Mouse (Mus musculus): ENCODE measurements at regions not wholly inside any gene's neighbourhood (a gene's known extent, or its start where the extent isn't known, plus 50 kb on each side); places are given as distances from the start of the nearest gene placed in this dataset.
A peak's percentile ranks its signal among the peaks of the same experiment; 100 is the strongest.

DNA sequence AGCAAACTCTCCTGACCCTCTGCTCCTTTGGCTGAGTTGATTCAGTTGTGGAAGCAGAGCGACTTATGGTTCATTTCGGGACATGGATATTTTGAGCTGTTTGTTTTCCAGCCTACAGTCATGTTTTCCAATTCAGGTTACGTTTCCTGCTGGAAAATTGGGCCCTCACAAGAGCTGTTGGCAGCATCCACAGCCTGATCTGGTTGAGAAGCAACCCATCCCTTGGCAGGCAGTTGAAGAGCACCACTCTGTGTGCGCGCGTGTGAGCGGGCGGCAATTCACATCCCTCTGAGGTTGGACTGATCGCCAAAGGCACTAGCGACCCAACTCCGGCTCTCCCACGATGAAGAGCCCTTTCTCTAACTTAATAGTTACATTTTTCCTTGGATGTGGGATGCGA lies 457.1 kb downstream of the Tmem38b start:
- DNase-seq = peak; percentile 2 to 9
- intact Hi-C loops (cut with DNase I) = no loop called here

DNA sequence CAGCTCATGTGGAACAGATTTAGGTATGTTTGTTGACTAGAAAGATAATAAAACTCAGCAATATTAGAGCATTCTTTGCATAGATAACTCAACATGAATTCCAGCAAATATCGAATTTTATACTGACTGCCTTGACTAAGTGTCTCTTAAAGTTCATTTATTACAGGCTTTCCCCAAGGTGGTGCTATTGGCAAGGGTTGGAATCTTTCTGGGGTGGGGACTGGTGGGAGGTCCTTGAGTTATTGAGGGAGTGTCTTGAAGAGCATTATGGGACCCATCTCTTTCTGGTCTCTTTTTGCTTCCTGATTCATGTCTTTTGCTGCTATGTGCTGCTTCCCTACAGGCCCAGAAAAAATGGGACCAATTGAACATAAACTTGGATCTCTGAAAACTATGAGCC lies 488.0 kb downstream of the Tmem38b start:
- intact Hi-C loops (cut with DNase I) = no loop called here
- no peak for DNase-seq

DNA sequence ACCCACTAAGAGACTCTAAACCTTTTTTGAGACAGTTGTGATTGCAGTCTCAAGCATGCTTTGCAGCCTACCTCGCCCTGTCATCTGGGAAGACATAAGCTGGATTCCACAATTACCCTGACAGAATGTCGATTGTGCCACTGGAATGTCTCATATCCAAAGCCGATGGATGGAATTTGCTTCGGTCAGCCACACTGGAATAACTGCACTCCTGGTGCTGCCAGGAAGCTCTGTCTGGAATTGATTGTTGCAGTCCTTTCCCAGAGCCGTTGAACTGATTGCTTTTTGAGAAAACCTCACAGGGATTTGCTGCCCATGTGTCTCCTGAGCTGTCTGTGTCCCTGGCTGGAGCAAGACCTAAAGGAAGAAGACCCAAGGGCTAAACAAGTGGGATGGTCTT lies 499.0 kb downstream of the Tmem38b start:
- intact Hi-C loops (cut with DNase I) = no loop called here
- no peak for DNase-seq

DNA sequence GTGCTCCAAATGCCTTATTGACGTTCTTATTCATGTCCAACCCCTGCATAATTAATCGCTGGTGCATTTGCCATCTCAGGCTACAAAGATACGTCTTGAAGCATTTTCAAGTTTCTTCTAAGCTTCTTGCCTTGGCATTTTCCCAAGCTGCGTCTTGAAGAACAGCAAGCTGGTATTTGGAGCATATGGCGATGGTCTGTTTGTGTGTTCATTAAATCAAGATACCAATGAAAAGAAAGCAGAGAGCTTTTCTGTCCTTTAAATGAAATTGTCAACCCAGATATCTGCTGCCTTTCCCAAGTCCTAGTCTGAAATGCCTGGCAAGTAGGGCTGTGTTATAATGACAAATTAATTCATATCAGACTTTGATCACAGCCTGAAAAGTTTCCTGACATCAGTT lies 502.4 kb downstream of the Tmem38b start:
- no peak for DNase-seq
- intact Hi-C loops (cut with DNase I) = no loop called here

DNA sequence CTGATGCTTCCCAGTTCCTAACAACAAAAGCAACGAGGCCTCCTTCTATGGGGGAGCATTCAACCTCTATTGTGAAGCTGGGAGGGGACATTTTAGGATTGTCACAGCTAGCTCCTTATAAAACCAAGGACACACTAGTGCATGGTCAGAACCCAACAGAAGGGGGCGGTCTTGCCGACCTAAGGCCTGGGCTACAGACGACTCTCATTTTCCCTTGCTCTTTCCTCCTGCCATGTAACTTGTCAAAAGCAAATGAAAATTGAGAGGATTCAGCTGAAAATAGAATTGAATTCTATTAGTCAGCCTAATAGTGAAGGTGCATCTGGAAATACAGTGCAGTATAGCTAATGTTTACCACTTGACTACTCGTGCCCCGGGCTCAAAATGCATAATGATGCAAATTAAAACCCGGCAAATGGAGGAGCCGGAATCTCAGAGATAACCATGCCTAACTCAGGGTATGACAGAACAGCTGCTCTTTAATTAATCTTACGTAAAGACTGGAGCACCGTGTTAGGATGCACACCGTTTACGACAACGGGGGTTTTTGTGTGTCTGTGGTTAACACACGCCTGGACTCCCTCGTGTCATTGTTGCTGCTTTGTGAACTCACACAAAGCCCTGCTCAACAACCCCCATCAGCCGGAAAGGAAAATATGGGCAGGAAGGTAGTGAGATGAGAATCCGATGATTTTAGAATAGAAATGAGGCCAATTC lies 503.0 kb downstream of the Tmem38b start:
- intact Hi-C loops (cut with DNase I) = no loop called here
- no peak for DNase-seq

DNA sequence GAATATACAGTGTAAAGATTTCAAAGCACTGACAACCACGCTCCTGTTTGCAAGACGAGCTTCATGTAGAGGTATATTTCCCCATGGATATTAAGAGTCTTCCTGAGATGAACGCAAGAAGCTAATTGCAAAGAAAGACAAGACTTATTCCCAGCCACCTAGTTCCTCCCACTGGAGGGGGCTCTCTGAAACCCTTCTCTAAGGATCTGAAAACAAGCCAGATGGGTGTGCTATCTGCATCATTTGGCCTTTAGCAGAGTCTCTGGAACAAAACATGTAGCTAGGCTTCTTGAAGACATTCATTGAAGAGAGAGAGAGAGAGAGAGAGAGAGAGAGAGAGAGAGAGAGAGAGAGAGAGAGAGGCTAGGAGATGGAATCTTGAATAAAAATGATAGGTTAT lies 504.8 kb downstream of the Tmem38b start:
- intact Hi-C loops (cut with DNase I) = no loop called here
- no peak for DNase-seq

DNA sequence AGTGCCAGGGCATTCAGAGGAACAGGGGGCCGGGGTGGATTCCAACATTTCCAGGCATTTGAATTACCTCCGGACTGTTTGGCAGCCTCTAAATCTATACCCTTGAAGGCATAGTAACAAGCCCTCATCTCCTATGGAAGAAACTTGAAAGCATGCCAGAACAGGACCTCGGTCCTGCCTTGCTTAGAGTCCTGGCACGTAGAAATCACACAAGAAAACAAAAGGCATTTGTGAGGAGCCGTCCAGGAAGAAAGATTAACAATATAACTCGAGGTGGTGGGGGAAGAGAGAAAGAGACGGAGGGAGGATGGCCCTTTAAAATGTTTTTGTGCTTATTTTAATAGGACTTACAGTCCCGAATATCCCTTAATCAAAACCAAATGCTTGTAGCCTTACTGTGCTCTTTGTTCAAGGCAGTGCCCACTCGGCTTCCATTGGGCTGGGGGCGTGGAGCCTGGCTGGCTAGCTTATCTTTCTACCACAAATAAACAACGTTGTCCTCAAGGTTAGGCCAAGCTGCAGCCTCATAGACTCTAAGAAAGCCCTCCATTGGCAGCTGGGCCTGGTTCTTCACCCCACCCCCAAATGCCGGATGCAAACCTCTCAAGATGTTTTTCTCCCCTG lies 505.9 kb downstream of the Tmem38b start:
- no peak for DNase-seq
- intact Hi-C loops (cut with DNase I) = no loop called here

DNA sequence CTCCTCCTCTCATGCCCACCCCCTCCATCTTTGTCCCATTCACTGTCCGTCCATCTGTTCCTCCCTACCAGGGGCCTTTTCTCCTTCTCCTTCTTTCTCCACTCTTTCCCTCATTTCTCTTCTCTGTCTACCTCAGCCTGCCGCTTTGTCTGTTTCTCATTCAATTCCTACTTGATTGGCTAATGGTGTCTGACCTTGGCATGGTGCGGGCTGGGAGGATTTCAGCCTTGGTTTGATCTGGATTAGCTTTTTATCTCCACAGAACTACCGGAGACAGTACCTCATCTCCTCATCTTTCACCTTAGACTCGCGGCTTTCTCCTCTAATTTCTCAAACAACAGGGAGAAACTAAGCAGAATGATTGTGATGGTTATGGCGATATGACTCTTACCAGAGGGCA lies 506.4 kb downstream of the Tmem38b start:
- intact Hi-C loops (cut with DNase I) = no loop called here

DNA sequence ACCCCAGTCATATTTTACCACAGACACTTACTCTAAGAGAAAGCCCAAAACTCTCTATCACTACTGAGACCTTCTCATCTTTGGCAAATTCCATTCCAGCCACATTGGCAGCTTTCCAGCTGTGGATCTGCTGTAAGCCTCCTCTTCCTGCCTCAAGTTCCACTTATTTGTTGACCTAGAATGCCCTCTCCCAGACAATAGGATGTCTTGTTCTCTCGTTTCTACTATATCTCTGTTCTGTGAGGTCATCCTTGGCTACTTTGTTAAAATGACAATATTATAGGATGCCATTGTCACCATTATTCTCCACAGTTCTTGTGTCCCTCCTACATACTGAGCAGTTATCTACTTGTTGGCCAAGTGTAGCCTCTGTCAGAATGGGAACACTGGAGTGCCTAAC lies 512.7 kb downstream of the Tmem38b start:
- no peak for DNase-seq
- intact Hi-C loops (cut with DNase I) = no loop called here

More for the DNA sequence above, 506.4 kb downstream of the Tmem38b start:
- no peak for DNase-seq

DNA sequence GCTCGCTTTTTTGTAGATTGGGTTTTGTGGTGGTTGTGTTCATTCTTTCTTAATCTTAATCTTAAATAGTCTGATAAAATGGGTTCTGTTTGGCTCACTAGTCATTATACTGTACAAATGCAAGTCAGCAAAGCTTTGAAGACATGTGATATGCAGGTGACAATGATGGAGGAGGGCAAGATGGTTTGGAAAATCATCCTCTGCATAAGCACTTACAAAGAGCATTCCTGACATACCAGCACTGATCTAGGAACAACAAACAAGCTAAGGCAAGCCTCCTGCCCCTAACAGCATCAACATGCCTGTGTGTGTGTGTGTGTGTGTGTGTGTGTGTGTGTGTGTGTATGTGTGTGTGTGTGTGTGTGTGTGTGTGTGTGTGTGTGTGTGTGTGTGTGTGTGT lies 514.3 kb downstream of the Tmem38b start:
- DNase-seq = no peak
- intact Hi-C loops (cut with DNase I) = no loop called here

DNA sequence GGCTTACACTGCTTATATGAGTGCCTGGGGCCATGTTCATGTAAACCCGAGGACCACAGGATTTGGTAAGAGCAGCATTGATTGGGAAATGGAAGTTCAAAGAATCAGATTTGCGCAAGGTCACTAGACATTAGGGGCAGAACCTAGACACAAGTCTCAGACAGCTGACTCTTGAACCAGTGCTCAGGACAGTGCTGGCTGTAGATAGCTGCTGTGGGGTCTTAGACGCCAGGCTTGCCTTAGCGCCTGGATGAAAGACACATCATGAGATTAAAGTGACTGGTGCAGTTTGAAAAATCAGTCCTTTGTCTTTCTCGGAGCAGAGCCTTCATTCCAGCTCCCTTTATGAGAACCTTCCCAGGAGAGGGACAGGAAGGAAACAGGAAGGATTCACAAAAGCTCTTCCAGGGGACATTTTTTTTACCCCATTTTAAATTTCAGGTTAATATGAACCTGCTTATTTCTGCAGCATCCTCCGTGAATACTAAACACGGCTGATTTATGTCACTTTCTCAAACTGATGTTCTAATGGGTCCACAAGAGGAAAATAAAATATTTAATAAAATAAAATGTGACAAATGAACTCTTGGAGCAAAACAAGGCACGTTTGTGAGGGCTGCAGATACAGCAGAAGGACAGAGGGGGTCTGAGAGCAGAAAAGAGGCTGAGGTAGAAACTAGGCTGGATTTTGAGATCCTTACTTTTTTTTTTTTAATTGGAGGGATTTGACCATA lies 528.0 kb downstream of the Tmem38b start:
- intact Hi-C loops (cut with DNase I) = no loop called here
- no peak for DNase-seq

DNA sequence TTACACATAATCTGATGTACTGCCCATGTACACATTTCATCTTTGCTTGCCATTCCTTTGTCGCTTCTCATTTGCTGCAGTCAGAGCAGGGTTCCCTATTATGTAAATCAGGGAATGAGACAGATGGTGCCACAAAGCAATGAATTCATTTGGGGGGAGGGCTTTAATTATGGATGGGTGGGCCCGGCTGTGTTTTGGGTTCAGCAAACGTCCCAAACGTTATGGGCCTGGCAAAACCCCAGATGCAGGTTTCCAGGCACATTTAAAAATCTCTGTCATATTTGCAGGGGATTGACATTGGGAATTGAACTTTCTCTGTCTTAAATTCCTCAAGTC lies 528.5 kb downstream of the Tmem38b start:
- intact Hi-C loops (cut with DNase I) = no loop called here
- no peak for DNase-seq

DNA sequence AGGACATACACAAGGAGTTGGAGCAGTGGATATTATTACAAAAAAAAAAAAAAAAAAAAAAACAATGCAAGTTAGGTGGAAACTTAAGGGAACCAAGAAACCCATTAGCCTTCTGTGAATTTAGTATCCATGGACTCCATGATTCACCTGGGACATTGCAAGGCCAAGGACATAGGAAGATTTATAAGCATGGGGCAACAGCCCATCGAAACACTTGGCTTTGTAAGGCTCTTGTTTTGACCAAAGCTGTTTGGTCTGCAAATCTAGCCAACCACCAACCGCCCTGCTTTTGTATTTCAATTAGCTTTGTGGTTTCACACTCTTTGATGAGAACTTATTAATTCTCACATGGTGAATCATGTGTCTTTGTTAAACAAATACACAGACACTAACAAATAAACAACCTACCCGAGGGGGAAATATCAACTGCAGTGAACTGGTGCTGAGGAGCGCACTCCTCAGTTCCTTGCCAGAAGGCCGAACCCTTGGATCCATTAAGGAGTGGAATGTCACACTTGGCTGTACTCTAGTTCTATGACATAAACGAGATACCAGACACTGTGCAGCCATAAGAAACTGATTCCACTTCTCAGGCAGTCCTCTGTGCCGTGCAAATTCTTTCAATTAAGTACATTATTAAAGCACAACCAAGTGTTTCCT lies 529.7 kb downstream of the Tmem38b start:
- no peak for DNase-seq
- intact Hi-C loops (cut with DNase I) = no loop called here

DNA sequence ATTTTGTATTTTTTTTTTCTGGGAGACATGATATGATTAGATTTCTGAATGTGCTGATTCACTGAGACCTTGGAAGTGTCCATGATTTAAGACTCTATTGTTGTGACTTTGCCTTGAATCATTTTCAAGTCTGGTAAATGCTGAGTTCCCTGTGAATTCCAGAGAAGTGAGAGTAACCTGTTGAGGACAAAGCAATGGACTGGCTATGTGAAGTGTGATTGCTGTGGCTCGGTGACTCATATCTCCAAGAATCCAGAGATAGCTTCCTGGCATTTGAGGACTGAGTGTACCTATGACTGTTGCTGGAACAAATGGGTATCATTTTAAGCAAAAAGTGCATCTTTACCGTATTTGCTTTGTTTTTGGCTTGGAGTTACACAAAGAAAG lies 530.2 kb downstream of the Tmem38b start:
- DNase-seq = no peak
- intact Hi-C loops (cut with DNase I) = no loop called here

DNA sequence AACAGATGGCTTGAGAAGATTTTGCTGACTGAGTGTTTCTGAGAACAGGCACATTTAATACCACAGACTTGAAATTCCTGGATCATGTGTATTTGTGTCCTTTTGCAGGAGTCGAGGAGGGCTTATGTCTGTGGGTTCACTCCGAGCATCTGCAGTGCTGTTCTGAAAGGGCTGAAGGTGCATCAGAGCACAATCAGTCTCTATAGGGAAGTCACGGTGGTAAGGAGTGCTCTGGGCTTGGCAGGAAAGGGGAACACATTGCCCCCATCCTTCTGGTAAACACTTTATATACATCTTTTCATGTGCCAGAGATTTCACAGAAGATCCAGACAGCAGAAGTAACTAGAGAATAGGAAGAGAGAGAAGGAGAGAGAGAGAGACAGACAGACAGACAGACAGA lies 545.1 kb downstream of the Tmem38b start:
- intact Hi-C loops (cut with DNase I) = no loop called here

DNA sequence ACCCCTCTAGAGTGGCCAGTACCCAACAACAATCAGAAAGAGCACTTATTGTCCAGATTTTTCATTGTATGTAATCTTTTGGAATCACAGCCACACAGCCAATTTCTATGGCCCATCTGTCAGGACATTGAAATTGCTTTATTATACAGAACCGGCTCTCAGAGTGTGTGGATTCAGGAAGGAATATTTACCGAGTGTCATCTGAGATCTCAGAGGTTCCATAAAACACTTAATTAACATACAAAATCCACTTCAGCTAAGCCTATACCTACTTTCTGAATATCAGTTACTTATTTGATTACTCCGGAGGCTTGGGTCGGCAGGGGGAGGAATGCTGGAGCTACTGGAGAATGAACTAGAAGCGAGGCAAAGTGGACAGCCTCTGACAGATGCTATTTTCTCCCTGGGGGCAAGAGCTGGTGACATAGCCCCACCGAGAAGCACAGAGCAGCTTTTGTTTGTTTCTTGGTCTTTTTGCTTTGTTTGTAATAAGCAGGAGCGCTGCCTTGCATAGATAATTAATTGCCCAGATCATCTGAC lies 545.6 kb downstream of the Tmem38b start:
- intact Hi-C loops (cut with DNase I) = no loop called here
- no peak for DNase-seq

More for the DNA sequence above, 545.1 kb downstream of the Tmem38b start:
- no peak for DNase-seq

DNA sequence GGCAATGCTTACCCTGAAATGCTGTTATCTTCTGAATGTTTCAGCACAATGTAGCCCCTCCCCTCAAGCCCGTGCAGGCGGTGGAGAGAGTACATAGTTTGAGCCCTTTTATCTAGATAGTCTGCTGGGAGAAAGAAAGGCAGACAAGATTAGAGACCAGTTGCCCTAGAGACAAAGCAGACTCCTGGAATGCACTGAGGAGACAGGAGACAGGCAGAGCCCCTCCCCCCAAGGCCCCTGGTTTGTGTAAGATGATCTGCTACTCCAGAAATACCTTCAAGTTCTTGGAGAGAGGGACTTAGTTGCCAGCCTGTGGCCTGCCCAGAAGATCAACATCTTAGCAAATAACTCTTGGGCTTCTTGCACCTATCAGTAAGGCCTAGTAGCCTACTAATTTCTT lies 547.8 kb downstream of the Tmem38b start:
- no peak for DNase-seq
- intact Hi-C loops (cut with DNase I) = no loop called here

DNA sequence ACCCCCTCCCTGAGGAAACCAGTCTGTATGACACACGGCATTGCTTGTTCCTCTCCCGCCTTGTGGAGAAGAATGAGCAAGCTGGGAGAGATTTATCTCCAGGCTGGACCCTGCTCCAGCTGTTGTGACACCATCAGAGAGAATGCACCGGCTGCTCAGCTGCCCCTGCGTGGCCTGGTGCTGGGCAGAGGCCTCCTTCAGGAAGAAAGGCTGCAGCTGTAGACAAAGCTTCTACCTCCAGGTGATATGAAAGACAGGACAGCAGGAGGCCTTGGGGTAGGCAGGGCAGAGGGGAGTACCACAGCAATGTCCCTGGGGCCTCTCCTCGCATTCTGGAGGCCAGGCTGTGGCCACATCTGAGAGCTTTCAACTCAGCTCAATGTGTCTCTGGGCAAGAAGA lies 548.6 kb downstream of the Tmem38b start:
- intact Hi-C loops (cut with DNase I) = no loop called here
- DNase-seq = no peak

DNA sequence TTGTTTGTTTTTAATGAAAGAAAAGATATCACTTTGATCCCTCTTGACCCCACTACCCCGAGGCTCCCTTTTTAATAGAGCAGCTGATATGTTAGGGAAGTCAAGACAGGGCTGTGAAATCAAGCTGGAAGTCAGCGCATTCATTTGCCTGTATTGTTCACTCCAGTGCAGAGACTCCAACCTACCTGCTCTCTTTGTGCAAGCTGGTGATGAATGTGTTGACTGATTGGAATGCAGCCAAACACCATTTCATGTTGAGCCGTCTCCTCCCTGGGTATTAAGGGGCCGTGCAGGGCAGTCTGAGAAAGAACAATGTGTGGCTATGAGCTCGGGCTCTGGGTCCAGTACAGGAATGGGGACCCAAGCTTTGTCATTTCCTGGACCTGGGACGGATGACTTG lies 557.4 kb upstream of the Zfp462 start:
- no peak for DNase-seq
- intact Hi-C loops (cut with DNase I) = no loop called here

DNA sequence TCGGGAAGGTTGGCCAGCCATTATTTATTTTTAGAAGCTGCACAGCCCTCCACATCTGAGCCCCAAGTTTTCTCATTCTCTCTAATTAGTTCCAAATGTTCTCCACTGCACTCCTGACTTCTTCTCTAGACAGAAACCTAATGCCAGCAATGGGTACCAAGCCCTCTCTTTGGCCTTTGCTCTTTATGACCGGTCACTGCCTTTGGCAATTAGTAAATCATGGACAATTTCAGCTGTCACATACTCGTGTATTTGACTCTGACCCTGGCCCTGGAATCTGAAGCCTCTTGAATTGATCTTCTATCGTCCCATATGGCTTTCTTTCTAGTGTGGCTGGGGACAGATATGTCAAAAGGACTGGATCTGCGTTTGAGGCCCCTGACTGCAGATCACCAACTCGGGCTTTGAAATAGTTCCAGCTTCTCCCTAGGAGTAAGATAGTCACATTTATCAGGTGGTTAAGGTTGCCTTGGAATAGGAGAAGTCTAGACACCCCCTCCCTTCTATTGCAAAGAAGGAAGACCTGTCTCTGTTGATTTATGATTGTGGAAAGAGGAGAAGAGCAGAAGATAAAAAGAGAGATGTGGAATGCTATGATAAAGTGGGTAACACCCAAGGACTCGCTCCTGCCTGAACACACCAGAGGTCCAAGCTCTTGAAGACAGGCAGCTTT lies 553.2 kb upstream of the Zfp462 start:
- DNase-seq = no peak
- intact Hi-C loops (cut with DNase I) = no loop called here

DNA sequence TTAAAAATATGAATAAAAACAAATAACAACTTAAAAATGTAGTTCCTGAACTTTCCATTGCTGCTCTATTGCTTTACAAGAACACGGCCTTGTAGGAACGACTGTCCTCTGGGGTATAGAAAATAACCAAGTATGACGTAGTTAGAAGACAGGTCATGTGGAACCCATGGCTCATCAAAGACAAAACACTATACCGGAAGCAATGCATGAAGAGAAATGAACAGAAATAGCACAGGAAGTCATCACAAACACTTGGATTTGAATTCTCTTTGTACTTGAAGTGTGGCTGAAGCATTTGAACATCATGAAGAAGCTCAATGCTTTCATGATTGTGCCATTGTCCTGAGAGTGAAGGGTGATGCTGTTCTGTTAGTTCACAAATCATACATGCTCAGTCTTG lies 538.7 kb upstream of the Zfp462 start:
- intact Hi-C loops (cut with DNase I) = no loop called here
- no peak for DNase-seq
